Mouse (Mus musculus) C2C12 (cell line): ENCODE measurements around the gene Brat1.

Experiments used
- CTCF ChIP-seq: IDR thresholded peaks from one replicate; pipeline ENCODE4 v1.5.1; 2011; ENCODE audit not compliant: control insufficient read depth, insufficient read depth, insufficient read length
- MAX ChIP-seq: IDR thresholded peaks from one replicate; pipeline ENCODE4 v1.6.1; 2011; ENCODE audit warnings: mild to moderate bottlenecking, control low read depth

DNA sequence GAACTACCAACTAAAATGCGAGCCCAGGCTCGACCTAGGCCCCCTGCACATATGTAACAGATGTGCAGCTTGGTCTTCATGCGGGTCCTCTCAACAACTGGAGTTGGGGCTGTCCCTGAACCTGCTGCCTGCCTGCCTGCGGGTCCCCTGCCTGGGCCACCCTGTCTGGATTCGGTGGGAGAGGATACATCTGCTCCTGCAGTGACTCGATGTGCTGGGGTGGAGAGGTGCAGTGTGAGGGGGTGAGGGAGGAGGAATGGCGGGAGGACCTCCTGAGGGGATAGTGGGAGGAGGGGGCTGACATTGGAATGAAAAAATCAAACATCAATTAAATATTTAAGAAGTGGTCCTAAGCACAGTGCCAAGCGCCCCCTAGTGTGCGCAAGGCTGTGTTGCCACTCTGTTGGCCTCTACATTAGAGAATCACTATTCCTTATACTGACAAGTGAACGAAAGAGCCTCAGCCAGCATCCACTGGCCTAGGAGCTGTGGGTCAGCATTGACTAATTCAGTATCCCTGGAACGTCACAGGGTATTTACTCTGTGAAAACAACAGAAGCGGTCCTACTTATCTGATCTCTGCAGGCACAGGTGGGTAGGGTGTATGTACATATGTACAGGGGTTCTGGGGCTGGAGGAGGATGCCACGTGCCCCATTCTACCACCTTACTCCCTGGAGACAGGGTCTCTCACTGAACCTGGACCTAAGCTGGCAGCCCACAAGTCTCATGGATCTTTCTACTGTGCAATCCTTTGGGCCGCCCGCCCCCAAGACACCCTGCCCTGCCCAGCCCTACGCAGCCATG, 20.3 kb upstream of the Brat1 start:
- TF ChIP-seq MAX = no peak
- TF ChIP-seq CTCF = peak; percentile 58
